In the genomic region with DNA sequence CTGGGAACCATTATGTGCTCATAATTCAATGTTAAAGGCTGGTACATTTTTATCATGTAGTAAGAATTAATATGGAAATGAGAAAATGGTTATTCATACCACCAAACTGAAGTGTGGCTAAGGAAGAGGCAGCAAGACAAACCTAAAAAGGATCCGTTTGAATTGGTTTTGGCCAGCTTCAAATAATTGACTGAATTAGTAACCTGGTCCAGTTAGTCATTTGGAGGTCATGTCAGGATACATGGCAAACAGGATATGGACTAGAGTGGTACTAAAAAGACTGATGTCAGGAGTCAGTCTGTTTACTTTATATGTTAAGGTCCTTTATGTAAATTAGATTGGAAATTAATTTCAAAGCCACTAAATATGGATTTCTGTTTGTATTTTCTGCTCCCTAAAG, we compare ENCODE assay signal across 31 mouse cellular contexts. TPM values are rescaled to one million over a fixed set of nuclear protein-coding genes. Genes with fewer than 3 reads are reported as not detected.
"Had no signal": no experiment of that assay in that cellular context is flagged by ENCODE, and none has a peak within 500 bp of the region (broad histone marks: within the 10 kb centered on the region; RNA-seq: fewer than 3 reads in every experiment).

No protein-coding gene starts in this region.

- H3K4me2 ChIP-seq: forebrain, embryonic 15.5 days; heart, embryonic 11.5 days; heart, embryonic 13.5 days; heart, embryonic 15.5 days; hindbrain, embryonic 13.5 days; hindbrain, embryonic 15.5 days; limb, embryonic 13.5 days; limb, embryonic 15.5 days; liver, embryonic 13.5 days; liver, embryonic 15.5 days had no signal

- DNase-seq: forebrain, postnatal 0 days; gastrocnemius, postnatal 14 days; gastrocnemius, postnatal 36 days; heart, adult 11 months; heart, adult 2 months; heart, postnatal 14 days; heart, postnatal 36 days; kidney, adult 18-20 months; layer of hippocampus, adult 9-11 months; layer of hippocampus, postnatal 36 days; left cerebral cortex, postnatal 4 days; liver, embryonic 13.5 days; lung, adult 18-20 months had no signal

- H3K27me3 ChIP-seq: forebrain, embryonic 15.5 days; heart, embryonic 13.5 days; heart, embryonic 15.5 days; hindbrain, embryonic 13.5 days; hindbrain, embryonic 15.5 days; limb, embryonic 13.5 days; limb, embryonic 15.5 days; liver, embryonic 13.5 days; liver, embryonic 15.5 days had no signal

- ATAC-seq: forebrain, embryonic 15.5 days; forebrain, postnatal 0 days; hindbrain, postnatal 0 days; intestine, embryonic 16.5 days had no signal

- H3K4me1 ChIP-seq: forebrain, embryonic 15.5 days; heart, embryonic 13.5 days; heart, embryonic 15.5 days; hindbrain, embryonic 13.5 days; hindbrain, embryonic 15.5 days; limb, embryonic 13.5 days; limb, embryonic 15.5 days; liver, embryonic 13.5 days; liver, embryonic 15.5 days had no signal

- H3K9me3 ChIP-seq: forebrain, embryonic 15.5 days; heart, embryonic 13.5 days; heart, embryonic 15.5 days; hindbrain, embryonic 13.5 days; hindbrain, embryonic 15.5 days; limb, embryonic 13.5 days; limb, embryonic 15.5 days; liver, embryonic 13.5 days; liver, embryonic 15.5 days had no signal

- H3K36me3 ChIP-seq: forebrain, embryonic 15.5 days; heart, embryonic 13.5 days; heart, embryonic 15.5 days; hindbrain, embryonic 13.5 days; hindbrain, embryonic 15.5 days; limb, embryonic 13.5 days; limb, embryonic 15.5 days; liver, embryonic 13.5 days; liver, embryonic 15.5 days had no signal

- H3K9ac ChIP-seq: forebrain, embryonic 15.5 days; forebrain, postnatal 0 days; heart, embryonic 13.5 days; heart, embryonic 15.5 days; hindbrain, embryonic 13.5 days; hindbrain, embryonic 15.5 days; limb, embryonic 13.5 days; limb, embryonic 15.5 days; liver, embryonic 13.5 days; liver, embryonic 15.5 days had no signal

- H3K4me3 ChIP-seq: forebrain, embryonic 15.5 days; heart, adult 2 months; heart, embryonic 13.5 days; heart, embryonic 15.5 days; hindbrain, embryonic 13.5 days; hindbrain, embryonic 15.5 days; limb, embryonic 13.5 days; limb, embryonic 15.5 days; liver, embryonic 13.5 days; liver, embryonic 15.5 days had no signal

- H3K27ac ChIP-seq: forebrain, embryonic 15.5 days; heart, adult 2 months; heart, embryonic 13.5 days; heart, embryonic 15.5 days; hindbrain, embryonic 13.5 days; hindbrain, embryonic 15.5 days; hindbrain, postnatal 0 days; kidney, postnatal 0 days; limb, embryonic 13.5 days; limb, embryonic 15.5 days; liver, embryonic 13.5 days; liver, embryonic 15.5 days had no signal

RNA-seq across cellular contexts. Expression of a gene that starts 41.9 kb away (rescaled TPM):
- polyA plus RNA-seq: forebrain, embryonic 15.5 days; gonadal fat pad, adult 2 months; heart, adult 2 months; heart, embryonic 11.5 days; heart, embryonic 15.5 days; heart, postnatal 0 days; hindbrain, embryonic 13.5 days; hindbrain, postnatal 0 days; limb, embryonic 13.5 days; limb, embryonic 15.5 days; liver, embryonic 13.5 days had no signal

RNA-seq across cellular contexts. Expression of a gene that starts 52.3 kb away (rescaled TPM):
- polyA plus RNA-seq: forebrain, embryonic 15.5 days; forebrain, postnatal 0 days; gonadal fat pad, adult 2 months; heart, adult 2 months; heart, embryonic 11.5 days; heart, embryonic 13.5 days; heart, embryonic 15.5 days; heart, postnatal 0 days; hindbrain, embryonic 11.5 days; hindbrain, embryonic 13.5 days; hindbrain, embryonic 15.5 days; hindbrain, postnatal 0 days; intestine, embryonic 14.5 days; intestine, embryonic 16.5 days; large intestine, adult 2 months; limb, embryonic 11.5 days; limb, embryonic 13.5 days; limb, embryonic 15.5 days had no signal
